Mouse (Mus musculus) heart, postnatal 0 days (tissue): Measurements from ENCODE around the gene Khdrbs1.

Source experiments
- CTCF ChIP-seq: IDR thresholded peaks from 2 replicates; pipeline ENCODE4 v1.5.1; 2016; ENCODE audit warnings: antibody characterized with exemption, control low read depth, low read depth
- EP300 ChIP-seq: IDR thresholded peaks from 2 replicates; pipeline ENCODE4 v1.6.1; 2016; ENCODE audit warnings: antibody characterized with exemption, low read depth

GRCm38 (mm10) chr4:129754742-129755141 is 12.6 kb upstream of the Khdrbs1 start:
- TF ChIP-seq CTCF = no peak
- TF ChIP-seq EP300 = no peak
